Mouse (Mus musculus) CH12.LX (cell line): ENCODE measurements around the gene Slc52a3. TPM values are rescaled to one million over a fixed set of nuclear protein-coding genes. Genes with fewer than 3 reads are reported as not detected.

ENCODE experiments used
- DNase-seq: peaks from one replicate; pipeline ENCODE4 v3.0.0-alpha.2; 2013; ENCODE audit errors: extremely low read depth
- H3K27ac ChIP-seq: 2 replicates; pipeline ENCODE4 v1.5.1; 2012; ENCODE audit warnings: low read depth, mild to moderate bottlenecking, control low read depth, moderate library complexity; ENCODE audit not compliant: insufficient read depth
- H3K27me3 ChIP-seq: replicated peaks from 2 replicates; pipeline ENCODE3; 2012; ENCODE audit warnings: inconsistent platforms
- H3K36me3 ChIP-seq, 2 experiments: replicated peaks in 1 of 2; 2 replicates each; pipeline versions ENCODE3 to v1.6.1; 2012; ENCODE audit warnings: inconsistent platforms in 1 of 2, low read length in 1 of 2, mild to moderate bottlenecking in 1 of 2, mixed read lengths in 1 of 2, moderate library complexity in 1 of 2; ENCODE audit not compliant: control insufficient read depth in 1 of 2, insufficient read depth in 1 of 2
- H3K4me1 ChIP-seq, 2 experiments: 2 replicates each; pipeline ENCODE4 v1.6.1; 2012; ENCODE audit warnings: inconsistent platforms in 1 of 2, moderate library complexity in 1 of 2; ENCODE audit not compliant: insufficient read depth in 2 of 2, control insufficient read depth in 1 of 2
- H3K4me2 ChIP-seq: 2 replicates; pipeline ENCODE4 v1.6.1; 2012; ENCODE audit warnings: low read depth, mild to moderate bottlenecking, control low read depth; ENCODE audit not compliant: poor library complexity, insufficient read depth, severe bottlenecking
- H3K4me3 ChIP-seq, 3 experiments: fragments of 150-350 bp in 1 of 3; sonication (generic) in 1 of 3; replicated peaks in 1 of 3; 2 replicates each; pipeline versions ENCODE3 to v1.5.1; 2011 to 2012; ENCODE audit warnings: low read depth in 2 of 3, low read length in 2 of 3, mild to moderate bottlenecking in 2 of 3, moderate library complexity in 2 of 3, control low read depth in 1 of 3, improper control_type of control experiment in 1 of 3, inconsistent platforms in 1 of 3, mixed read lengths in 1 of 3; ENCODE audit not compliant: poor library complexity in 1 of 3
- H3K79me2 ChIP-seq: replicated peaks from 2 replicates; pipeline ENCODE4 v1.6.1; 2012; ENCODE audit warnings: mild to moderate bottlenecking, moderate library complexity; ENCODE audit not compliant: control insufficient read depth, poor library complexity, insufficient read depth, severe bottlenecking; ENCODE audit errors: extremely low read depth
- H3K9ac ChIP-seq: 2 replicates; pipeline ENCODE4 v1.6.1; 2012; ENCODE audit warnings: low read depth, mild to moderate bottlenecking, control low read depth, moderate library complexity; ENCODE audit not compliant: insufficient read depth
- H3K9me3 ChIP-seq: replicated peaks from 2 replicates; pipeline ENCODE3; 2012; ENCODE audit warnings: low read length, inconsistent platforms, mixed read lengths
- BHLHE40 ChIP-seq: IDR thresholded peaks from 2 replicates; pipeline ENCODE4 v1.6.1; 2011; ENCODE audit warnings: mild to moderate bottlenecking, low read depth, low read length, improper control_type of control experiment
- CHD1 ChIP-seq: IDR thresholded peaks from 2 replicates; pipeline ENCODE4 v1.6.1; 2012; ENCODE audit warnings: low read depth, low read length, improper control_type of control experiment, inconsistent platforms
- EP300 ChIP-seq: IDR thresholded peaks from 2 replicates; pipeline ENCODE4 v1.6.1; 2011; ENCODE audit warnings: low read length, improper control_type of control experiment
- GABPA ChIP-seq: IDR thresholded peaks from 2 replicates; pipeline ENCODE4 v1.6.1; 2012; ENCODE audit warnings: low read depth, low read length, improper control_type of control experiment, inconsistent platforms; ENCODE audit not compliant: insufficient replicate concordance
- HCFC1 ChIP-seq: IDR thresholded peaks from 2 replicates; pipeline ENCODE4 v1.6.1; 2012; ENCODE audit warnings: low read depth, mild to moderate bottlenecking, inconsistent platforms, low read length, improper control_type of control experiment
- JUN ChIP-seq: IDR thresholded peaks from 2 replicates; pipeline ENCODE4 v1.6.1; 2011; ENCODE audit warnings: low read depth, mild to moderate bottlenecking, low read length, improper control_type of control experiment, moderate library complexity; ENCODE audit not compliant: insufficient read depth
- KAT2A ChIP-seq: IDR thresholded peaks from 2 replicates; pipeline ENCODE4 v1.6.1; 2012; ENCODE audit warnings: low read length, improper control_type of control experiment, inconsistent platforms; ENCODE audit not compliant: insufficient replicate concordance
- MAZ ChIP-seq: IDR thresholded peaks from 2 replicates; pipeline ENCODE4 v1.6.1; 2012; ENCODE audit warnings: low read depth, mild to moderate bottlenecking, inconsistent platforms, low read length, improper control_type of control experiment, moderate library complexity
- MXI1 ChIP-seq: IDR thresholded peaks from 2 replicates; pipeline ENCODE4 v1.6.1; 2011; ENCODE audit warnings: mild to moderate bottlenecking, low read depth, low read length, improper control_type of control experiment
- NRF1 ChIP-seq: IDR thresholded peaks from 2 replicates; pipeline ENCODE4 v1.6.1; 2014; ENCODE audit warnings: low read depth, mild to moderate bottlenecking, inconsistent platforms, low read length, improper control_type of control experiment, moderate library complexity
- POLR2AphosphoS2 ChIP-seq: IDR thresholded peaks from 2 replicates; pipeline ENCODE4 v1.6.1; 2011; ENCODE audit warnings: low read depth, low read length, improper control_type of control experiment
- RAD21 ChIP-seq: IDR thresholded peaks from 2 replicates; pipeline ENCODE4 v1.6.1; 2011; ENCODE audit warnings: low read depth, mild to moderate bottlenecking, low read length, improper control_type of control experiment, moderate library complexity
- RCOR1 ChIP-seq: conservative IDR thresholded peaks from 2 replicates; pipeline ENCODE4 v1.6.1; 2012; ENCODE audit warnings: low read depth, mild to moderate bottlenecking, inconsistent platforms, low read length, improper control_type of control experiment
- SIN3A ChIP-seq: IDR thresholded peaks from 2 replicates; pipeline ENCODE4 v1.6.1; 2012; ENCODE audit warnings: low read length, improper control_type of control experiment, inconsistent platforms
- SMC3 ChIP-seq: IDR thresholded peaks from 2 replicates; pipeline ENCODE4 v1.6.1; 2011; ENCODE audit warnings: low read depth, low read length, improper control_type of control experiment
- TBP ChIP-seq: conservative IDR thresholded peaks from 2 replicates; pipeline ENCODE4 v1.6.1; 2011; ENCODE audit warnings: low read depth, low read length, improper control_type of control experiment
- TCF12 ChIP-seq: IDR thresholded peaks from 2 replicates; pipeline ENCODE4 v1.6.1; 2014; ENCODE audit warnings: low read depth, mild to moderate bottlenecking, inconsistent platforms, low read length, improper control_type of control experiment
- UBTF ChIP-seq: IDR thresholded peaks from 2 replicates; pipeline ENCODE4 v1.6.1; 2012; ENCODE audit warnings: low read depth, mild to moderate bottlenecking, inconsistent platforms, low read length, improper control_type of control experiment, moderate library complexity
- USF2 ChIP-seq: conservative IDR thresholded peaks from 2 replicates; pipeline ENCODE4 v1.6.1; 2011; ENCODE audit warnings: low read depth, low read length, improper control_type of control experiment
- ZMIZ1 ChIP-seq: IDR thresholded peaks from 2 replicates; pipeline ENCODE4 v1.6.1; 2012; ENCODE audit warnings: low read depth, mild to moderate bottlenecking, inconsistent platforms, low read length, improper control_type of control experiment
- dilution Hi-C: fragments of 300-500 bp; cut with MboI; formaldehyde crosslinking; loops from 2 replicates; pipeline ENCODE4 v1.14.3; 2020; ENCODE audit warnings: low sequenced_read_pairs; ENCODE audit not compliant: extremely low pct_unique_long_range_greater_than_20kb, extremely low pct_ligation_motif_present
- in situ Hi-C: fragments of 300-500 bp; cut with MboI; formaldehyde crosslinking; loops from 3 replicates; pipeline ENCODE4 v1.14.3; 2019; ENCODE audit warnings: low sequenced_read_pairs, low pct_ligation_motif_present, low pct_unique_long_range_greater_than_20kb, mixed read lengths
- polyA plus RNA-seq: library from polyadenylated mRNA; unstranded; fragments of >175 nt; gene quantifications from 2 replicates; pipeline ENCODE4 v1.2.1, GENCODE M21; 2012; ENCODE audit warnings: low read depth; ENCODE audit not compliant: insufficient read length
- total RNA-seq, 2 experiments: library from RNA; depleted of rRNA; stranded (reverse); fragments of 300-350 nt in 1 of 2; fragments of >200 nt in 1 of 2; gene quantifications; 2 replicates each; pipeline ENCODE4 v1.2.3; 2012 to 2014

Gene Slc52a3
- total and polyA plus RNA-seq, 3 experiments, result 0.17 to 0.55 TPM; not detected in 1

DNA sequence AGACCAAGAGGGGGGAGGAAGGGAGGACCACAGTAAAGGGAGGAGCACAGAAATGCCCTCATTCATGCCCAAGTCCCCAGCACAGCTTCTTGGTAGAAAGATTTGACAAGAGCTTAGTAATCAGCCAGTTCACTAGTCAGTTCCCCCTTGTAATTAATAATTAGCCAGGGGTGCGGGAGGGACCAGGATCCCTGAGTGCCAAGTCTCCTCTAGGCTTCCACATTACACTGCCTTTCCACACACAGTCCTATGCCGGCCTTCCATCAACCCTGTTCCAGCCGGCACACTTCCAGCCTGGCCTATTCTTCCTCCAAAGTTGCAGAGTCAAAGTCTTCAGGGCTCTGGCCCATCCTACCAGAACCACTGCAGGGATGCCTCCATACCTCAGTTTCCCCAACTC lies 20.2 kb upstream of the Slc52a3 start:
- in situ Hi-C loops, result loop anchor here (5.0 kb wide), 1 partner anchor 34 kb away; no protein-coding TSS in a partner anchor
- no peak for DNase-seq
- Histone ChIP-seq H3K79me2 (peaks cover 6% of the 10 kb centered on the region), H3K27me3 (no peaks in the 10 kb centered on the region), H3K9me3 (no peaks in the 10 kb centered on the region), H3K4me3 (no peak overlapping the region), H3K4me1 (peaks cover 41 to 80% of the 10 kb centered on the region in 2 experiments), H3K9ac (no peak overlapping the region), H3K4me2 (no peak overlapping the region), H3K36me3 (peaks cover 2 to 32% of the 10 kb centered on the region in 2 experiments), H3K27ac (no peak overlapping the region)
- no peak for TF ChIP-seq EP300
- TF ChIP-seq SMC3, result no peak
- TF ChIP-seq ZMIZ1, result no peak
- no peak for TF ChIP-seq MXI1
- no peak for TF ChIP-seq USF2
- no peak for TF ChIP-seq NRF1
- TF ChIP-seq RCOR1, result no peak
- no peak for TF ChIP-seq UBTF
- TF ChIP-seq GABPA, result no peak
- TF ChIP-seq HCFC1, result no peak
- TF ChIP-seq KAT2A, result no peak
- no peak for TF ChIP-seq RAD21
- no peak for TF ChIP-seq CHD1
- TF ChIP-seq POLR2AphosphoS2, result no peak
- TF ChIP-seq TBP, result no peak
- no peak for TF ChIP-seq JUN
- no peak for TF ChIP-seq SIN3A
- TF ChIP-seq TCF12, result no peak
- TF ChIP-seq MAZ, result no peak
- no peak for TF ChIP-seq BHLHE40
- dilution Hi-C loops, result no loop called here
